ENCODE assay signal across 11 mouse cellular contexts in the genomic region with DNA sequence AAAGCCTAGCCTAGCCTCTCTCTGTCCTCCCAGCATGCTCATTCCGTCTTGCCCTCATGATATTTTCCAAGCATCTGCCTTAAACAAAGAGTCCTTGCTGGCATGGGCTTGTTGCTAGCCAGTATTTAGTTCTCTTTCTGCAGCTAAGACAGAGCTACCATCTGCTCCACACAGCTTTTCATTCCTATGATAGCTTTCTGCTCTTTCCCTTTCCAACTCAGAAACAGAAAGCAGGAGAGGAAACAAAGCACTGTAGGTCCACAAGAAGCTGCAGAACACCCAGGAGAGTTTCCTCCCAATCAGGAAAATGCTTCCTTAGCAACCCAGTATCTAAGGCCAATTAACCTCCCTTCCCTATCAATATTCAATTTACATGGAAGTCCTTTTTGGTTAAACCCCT.
A peak's percentile ranks its signal among the peaks of the same experiment; 100 is the strongest.
DNase-seq lines count a peak whose midpoint lies in the region; ATAC-seq and TF ChIP-seq lines count a peak whose summit lies in the region.
"Had no signal": no experiment of that assay in that cellular context is flagged by ENCODE, and none has a peak within 500 bp of the region (broad histone marks: within the 10 kb centered on the region; RNA-seq: fewer than 3 reads in every experiment).

No protein-coding gene starts in this region.

- whole genome bisulfite sequencing in forebrain, postnatal 0 days: 14% methylated on average over 1 of the region's 1 CpGs

- H3K9ac ChIP-seq in forebrain, postnatal 0 days: no peak overlapping the region

- no peak for TF ChIP-seq CTCF in forebrain, postnatal 0 days (IDR thresholded peaks at IDR 0.05; ENCODE audit: low read depth)

- H3K27me3 ChIP-seq in forebrain, postnatal 0 days (ENCODE audit: insufficient read depth, low read length): no peaks in the 10 kb centered on the region

- intact Hi-C loops in left cerebral cortex, postnatal 14 days (cut with DNase I): no loop called here
- intact Hi-C loops in heart, postnatal 36 days (cut with DNase I): no loop called here

- peak overlapping the region; percentile 62 for H3K27ac ChIP-seq in forebrain, postnatal 0 days (ENCODE audit: low read depth, low read length)

- H3K4me1 ChIP-seq in forebrain, postnatal 0 days (ENCODE audit: insufficient read depth): no peaks in the 10 kb centered on the region

- H3K36me3 ChIP-seq in forebrain, postnatal 0 days (ENCODE audit: insufficient read depth): no peaks in the 10 kb centered on the region

- H3K4me3 ChIP-seq in forebrain, postnatal 0 days (ENCODE audit: low read depth, low read length): no peak overlapping the region

- DNase-seq in right cerebral cortex, adult 2 months (ENCODE audit: low spot score in 2 of 2): peak; percentile 28 to 34
- no peak for DNase-seq in right cerebral cortex, postnatal 4 days
- peak; percentile 75 for DNase-seq in forebrain, postnatal 0 days
- DNase-seq in left cerebral cortex, postnatal 14 days (ENCODE audit: low spot score in 2 of 2): peak; percentile 15 to 53
- peak; percentile 64 for DNase-seq in telencephalon, adult 2 months (ENCODE audit: low read depth, low spot score)
- no peak for DNase-seq in urinary bladder, postnatal 4 days (ENCODE audit: low spot score in 2 of 2)
- DNase-seq in ovary, postnatal 10 days (ENCODE audit: low spot score): no peak
- DNase-seq in heart, postnatal 36 days: no peak
- DNase-seq: gastrocnemius, postnatal 14 days had no signal

- ATAC-seq in forebrain, postnatal 0 days: peak; percentile 92
- ATAC-seq: inflammation-experienced regulatory T-cells, adult 6 months had no signal

- no peak overlapping the region for H3K4me2 ChIP-seq in forebrain, postnatal 0 days (ENCODE audit: low read depth)
- H3K4me2 ChIP-seq: liver, embryonic 11.5 days had no signal

- H3K9me3 ChIP-seq in forebrain, postnatal 0 days (ENCODE audit: low read length): no peaks in the 10 kb centered on the region

Comparison
In these comparisons a context has a peak if more than half of its experiments do, and no peak if none do; other contexts are left out.
1. DNase-seq: peak in right cerebral cortex, adult 2 months (2 of 2), forebrain, postnatal 0 days (single experiment), left cerebral cortex, postnatal 14 days (2 of 2) and telencephalon, adult 2 months (single experiment); none in right cerebral cortex, postnatal 4 days (single experiment), urinary bladder, postnatal 4 days (0 of 2), ovary, postnatal 10 days (single experiment) and heart, postnatal 36 days (0 of 2).